Mouse (Mus musculus) liver, embryonic 14.5 days (tissue): ENCODE results near the gene Fat4. TPM values are rescaled to one million over a fixed set of nuclear protein-coding genes. Genes with fewer than 3 reads are reported as not detected.

Experiments used
- ATAC-seq: fragments of 200-750 bp; cut with Nextera tagmentation; 2 replicates; pipeline ENCODE4 v1.8.0; 2017; ENCODE audit warnings: moderate number of reproducible peaks, mild to moderate bottlenecking, moderate library complexity; ENCODE audit not compliant: insufficient read depth
- DNase-seq, 3 experiments: peaks; one replicate each; pipeline ENCODE4 v3.0.0-alpha.2; 2012 to 2013; ENCODE audit warnings: low read depth in 3 of 3, low spot score in 3 of 3
- H3K27ac ChIP-seq: fragments of 300-500 bp; sonication (generic); 2 replicates; pipeline ENCODE4 v1.5.1; 2014; ENCODE audit warnings: moderate library complexity, mild to moderate bottlenecking, control low read depth, inconsistent platforms
- H3K27me3 ChIP-seq: fragments of 300-500 bp; sonication (generic); 2 replicates; pipeline ENCODE4 v1.6.1; 2014; ENCODE audit warnings: mild to moderate bottlenecking, low read length, moderate library complexity; ENCODE audit not compliant: control insufficient read depth, insufficient read depth
- H3K36me3 ChIP-seq: fragments of 300-500 bp; sonication (generic); replicated peaks from 2 replicates; pipeline ENCODE4 v1.6.1; 2014; ENCODE audit warnings: low read depth; ENCODE audit not compliant: control insufficient read depth, insufficient read depth
- H3K4me1 ChIP-seq, 2 experiments: fragments of 200-500 bp in 1 of 2; fragments of 300-500 bp in 1 of 2; sonication (generic) in 1 of 2; replicated peaks; 2 replicates each; pipeline ENCODE4 v1.6.1; 2012 to 2014; ENCODE audit warnings: antibody characterized with exemption in 1 of 2, inconsistent platforms in 1 of 2, low read length in 1 of 2; ENCODE audit not compliant: control insufficient read depth in 2 of 2, insufficient read depth in 2 of 2
- H3K4me2 ChIP-seq: fragments of 300-500 bp; sonication (generic); 2 replicates; pipeline ENCODE4 v1.6.1; 2014; ENCODE audit warnings: low read depth, mild to moderate bottlenecking, control low read depth, moderate library complexity
- H3K4me3 ChIP-seq, 2 experiments: fragments of 200-500 bp in 1 of 2; fragments of 300-500 bp in 1 of 2; sonication (generic) in 1 of 2; 2 replicates each; pipeline ENCODE4 v1.5.1; 2012 to 2014; ENCODE audit warnings: low read depth in 2 of 2, low read length in 2 of 2, mild to moderate bottlenecking in 2 of 2, control low read depth in 1 of 2, inconsistent platforms in 1 of 2, moderate library complexity in 1 of 2; ENCODE audit not compliant: insufficient read depth in 1 of 2
- H3K9ac ChIP-seq: fragments of 300-500 bp; sonication (generic); replicated peaks from 2 replicates; pipeline ENCODE4 v1.6.1; 2014; ENCODE audit warnings: mild to moderate bottlenecking, control low read depth, moderate library complexity
- H3K9me3 ChIP-seq: fragments of 300-500 bp; sonication (generic); 2 replicates; pipeline ENCODE4 v1.6.1; 2016; ENCODE audit warnings: low read length, mixed read lengths; ENCODE audit not compliant: control insufficient read depth
- CTCF ChIP-seq: IDR thresholded peaks from 2 replicates; pipeline ENCODE4 v1.5.1; 2016; ENCODE audit warnings: antibody characterized with exemption, low read depth, control low read depth
- EP300 ChIP-seq: IDR thresholded peaks from 2 replicates; pipeline ENCODE4 v1.6.1; 2016; ENCODE audit warnings: antibody characterized with exemption, low read depth
- WGBS: fragments of 180-500 bp; shearing (Covaris S2); extraction: QIAGEN DNeasy Blood & Tissue Kit; methylation state at CpG from one replicate; pipeline ENCODE4 v1.1.7; 2014; ENCODE audit not compliant: insufficient replicate concordance; 5-methylcytosine and 5-hydroxymethylcytosine counted together
- polyA plus RNA-seq, 2 experiments: library from polyadenylated mRNA; depleted of rRNA in 1 of 2; stranded (reverse) in 1 of 2; unstranded in 1 of 2; fragments of >200 nt; fragmentation: Nextera tagmentation in 1 of 2; extraction: Ambion mirVana in 1 of 2; gene quantifications; 2 replicates each; pipeline versions ENCODE4 v1.2.1 to v1.2.3; 2012 to 2014

Fat4 gene
- polyA plus RNA-seq (2012; rRNA removed): 0.19 and 0.25 TPM in 2 replicates
- 0.24 and 0.30 TPM in 2 replicates for polyA plus RNA-seq (2014; fragmentation: Nextera tagmentation; extraction: Ambion mirVana)

GRCm38 (mm10) chr3:38886890-38887355, at the start of gene Fat4:
Gene Fat4, plus strand, starts transcription at chr3:38886940.
- H3K27ac ChIP-seq: no peak within 1 kb of the TSS
- no peaks in the 10 kb centered on the region for H3K9me3 ChIP-seq
- H3K4me2 ChIP-seq: peak within 1 kb of the TSS; percentile 68
- TF ChIP-seq EP300: no peak
- no peak for TF ChIP-seq CTCF
- H3K4me1 ChIP-seq: no peaks in the 10 kb centered on the region
- WGBS: 2% methylated on average over 29 of the region's 29 CpGs
- DNase-seq (no peak), ATAC-seq (no peak)
- peaks cover 36% of the 10 kb centered on the region for H3K27me3 ChIP-seq
- peak within 1 kb of the TSS; percentile 56 to 59 for H3K4me3 ChIP-seq
- no peaks in the 10 kb centered on the region for H3K36me3 ChIP-seq
- no peak within 1 kb of the TSS for H3K9ac ChIP-seq

GRCm38 (mm10) chr3:38839438-38839837, 47.3 kb upstream of the Fat4 start:
- H3K4me1 ChIP-seq: no peaks in the 10 kb centered on the region
- DNase-seq: no peak
- no peak for TF ChIP-seq CTCF
- TF ChIP-seq EP300: no peak
- H3K9me3 ChIP-seq: no peaks in the 10 kb centered on the region
- no peak overlapping the region for H3K27ac ChIP-seq
- H3K4me2 ChIP-seq: no peak overlapping the region
- 50% methylated on average over 2 of the region's 2 CpGs for WGBS
- H3K4me3 ChIP-seq: no peak overlapping the region
- ATAC-seq: no peak
- H3K36me3 ChIP-seq: no peaks in the 10 kb centered on the region
- no peak overlapping the region for H3K9ac ChIP-seq
- no peaks in the 10 kb centered on the region for H3K27me3 ChIP-seq

GRCm38 (mm10) chr3:38843000-38843538, 43.7 kb upstream of the Fat4 start:
- DNase-seq: no peak
- no peak overlapping the region for H3K4me3 ChIP-seq
- H3K9ac ChIP-seq: no peak overlapping the region
- H3K36me3 ChIP-seq: no peaks in the 10 kb centered on the region
- no peak overlapping the region for H3K4me2 ChIP-seq
- ATAC-seq: no peak
- 63% methylated on average over 7 of the region's 7 CpGs for WGBS
- H3K4me1 ChIP-seq: no peaks in the 10 kb centered on the region
- no peaks in the 10 kb centered on the region for H3K27me3 ChIP-seq
- no peaks in the 10 kb centered on the region for H3K9me3 ChIP-seq
- no peak overlapping the region for H3K27ac ChIP-seq
- no peak for TF ChIP-seq CTCF

DNA sequence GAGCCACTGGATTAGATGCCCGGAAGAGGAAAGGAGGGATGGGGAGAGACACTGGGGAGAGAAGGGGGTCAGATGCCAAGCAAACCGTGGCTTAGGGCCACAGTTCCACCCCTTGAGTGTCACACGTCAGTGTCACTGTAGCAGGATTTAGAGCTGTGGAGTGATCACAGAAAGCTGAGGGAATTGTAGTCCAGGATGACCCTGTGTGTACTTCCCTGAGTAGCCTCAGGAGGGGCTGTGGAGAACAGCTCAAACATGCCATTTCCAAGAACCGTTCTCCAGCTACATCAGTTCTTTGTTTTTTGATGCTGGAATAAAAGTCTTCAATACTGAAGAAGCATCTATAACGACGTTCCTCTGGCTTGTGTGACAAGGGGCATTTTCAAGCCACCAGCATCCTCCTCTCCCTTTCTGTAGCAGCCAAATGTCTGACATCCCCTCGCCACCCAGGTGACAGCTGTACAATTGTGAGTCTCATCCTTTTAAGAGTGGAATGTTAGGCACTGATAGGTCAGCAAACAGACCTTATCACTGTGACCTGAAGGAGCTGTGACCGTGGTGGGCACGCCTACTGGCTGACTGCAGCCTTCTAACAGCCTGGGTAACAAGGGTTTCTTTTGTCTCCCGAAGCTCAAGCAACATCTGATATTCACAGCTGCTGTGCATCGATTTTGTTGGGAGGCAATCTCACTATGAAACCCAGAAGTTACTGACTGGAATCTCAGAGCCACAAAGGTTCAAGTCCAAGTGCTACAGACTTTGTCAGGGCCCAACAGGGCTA, 39.9 kb upstream of the Fat4 start:
- H3K9ac ChIP-seq: no peak overlapping the region
- no peak for ATAC-seq
- no peaks in the 10 kb centered on the region for H3K9me3 ChIP-seq
- H3K4me2 ChIP-seq: no peak overlapping the region
- 34% methylated on average over 11 of the region's 11 CpGs for WGBS
- TF ChIP-seq CTCF (no peak), EP300 (no peak)
- H3K36me3 ChIP-seq: no peaks in the 10 kb centered on the region
- H3K4me1 ChIP-seq: no peaks in the 10 kb centered on the region
- DNase-seq: no peak
- H3K27me3 ChIP-seq: no peaks in the 10 kb centered on the region
- no peak overlapping the region for H3K27ac ChIP-seq
- no peak overlapping the region for H3K4me3 ChIP-seq

GRCm38 (mm10) chr3:38849077-38849476, 37.7 kb upstream of the Fat4 start:
- DNase-seq: no peak
- Histone ChIP-seq H3K36me3 (no peaks in the 10 kb centered on the region), H3K9ac (no peak overlapping the region), H3K9me3 (no peaks in the 10 kb centered on the region), H3K4me3 (no peak overlapping the region), H3K27ac (no peak overlapping the region), H3K4me1 (no peaks in the 10 kb centered on the region), H3K27me3 (no peaks in the 10 kb centered on the region), H3K4me2 (no peak overlapping the region)
- no peak for ATAC-seq
- no peak for TF ChIP-seq CTCF
- 59% methylated on average over 3 of the region's 3 CpGs for WGBS
